Mouse (Mus musculus): ENCODE data around the gene Gm11555. TPM values are rescaled to one million over a fixed set of nuclear protein-coding genes. Genes with fewer than 3 reads are reported as not detected.
"Not testable (repeated sequence)": the region's sequence is repeated elsewhere in the genome, so short reads cannot be mapped to it uniquely, and the experiment has no call there.

The Gm11555 gene
- not detected in 2 replicates for total RNA-seq (2017)

GRCm38 (mm10) chr11:99650136-99650535 lies at the start of gene Gm11555:
Gene Gm11555, minus strand, starts transcription at chr11:99650236.
- ATAC-seq (ENCODE audit: extremely low read depth, insufficient number of reproducible peaks, low FRiP score, poor library complexity, severe bottlenecking), result no peak

- ATAC-seq (ENCODE audit: extremely low read depth, insufficient number of reproducible peaks, low FRiP score, poor library complexity, severe bottlenecking), result no peak
Measured at GRCm38 (mm10) chr11:99690463-99690862, 40.4 kb upstream of the Gm11555 start, which contains the start of gene Gm14190. Gene Gm14190, minus strand, starts transcription at chr11:99690740.

- not testable (repeated sequence) for ATAC-seq (ENCODE audit: extremely low read depth, insufficient number of reproducible peaks, low FRiP score, poor library complexity, severe bottlenecking)
Measured at GRCm38 (mm10) chr11:99685235-99685634, 35.2 kb upstream of the Gm11555 start.

- no peak for ATAC-seq (ENCODE audit: extremely low read depth, insufficient number of reproducible peaks, low FRiP score, poor library complexity, severe bottlenecking)
Measured at GRCm38 (mm10) chr11:99683481-99683880, 33.4 kb upstream of the Gm11555 start.

- no peak for ATAC-seq (ENCODE audit: extremely low read depth, insufficient number of reproducible peaks, low FRiP score, poor library complexity, severe bottlenecking)
Measured at GRCm38 (mm10) chr11:99665860-99666259, 15.8 kb upstream of the Gm11555 start, which contains the start of gene Krtap4-6. Gene Krtap4-6, minus strand, starts transcription at chr11:99665960.

- no peak for ATAC-seq (ENCODE audit: extremely low read depth, insufficient number of reproducible peaks, low FRiP score, poor library complexity, severe bottlenecking)
Measured at GRCm38 (mm10) chr11:99662802-99663201, 12.8 kb upstream of the Gm11555 start.

GRCm38 (mm10) chr11:99659256-99659655 lies 9.2 kb upstream of the Gm11555 start:
- no peak for ATAC-seq (ENCODE audit: extremely low read depth, insufficient number of reproducible peaks, low FRiP score, poor library complexity, severe bottlenecking)

- ATAC-seq (ENCODE audit: extremely low read depth, insufficient number of reproducible peaks, low FRiP score, poor library complexity, severe bottlenecking), result not testable (repeated sequence)
Measured at GRCm38 (mm10) chr11:99658467-99659010, 8.5 kb upstream of the Gm11555 start, which contains the start of gene Gm11563. Gene Gm11563, minus strand, starts transcription at chr11:99658960.

- ATAC-seq (ENCODE audit: extremely low read depth, insufficient number of reproducible peaks, low FRiP score, poor library complexity, severe bottlenecking), result no peak
Measured at GRCm38 (mm10) chr11:99657051-99657450, 7.0 kb upstream of the Gm11555 start.

- ATAC-seq (ENCODE audit: extremely low read depth, insufficient number of reproducible peaks, low FRiP score, poor library complexity, severe bottlenecking), result no peak
Measured at GRCm38 (mm10) chr11:99646444-99646843, 3.6 kb downstream of the Gm11555 start.

- ATAC-seq (ENCODE audit: extremely low read depth, insufficient number of reproducible peaks, low FRiP score, poor library complexity, severe bottlenecking), result no peak
Measured at GRCm38 (mm10) chr11:99644351-99644750, 5.7 kb downstream of the Gm11555 start.

GRCm38 (mm10) chr11:99643635-99644139 lies 6.3 kb downstream of the Gm11555 start, which contains the start of gene Krtap4-7:
Gene Krtap4-7, minus strand, starts transcription at chr11:99644089.
- ATAC-seq (ENCODE audit: extremely low read depth, insufficient number of reproducible peaks, low FRiP score, poor library complexity, severe bottlenecking), result not testable (repeated sequence)

- no peak for ATAC-seq (ENCODE audit: extremely low read depth, insufficient number of reproducible peaks, low FRiP score, poor library complexity, severe bottlenecking)
Measured at GRCm38 (mm10) chr11:99640926-99641325, 9.1 kb downstream of the Gm11555 start.

GRCm38 (mm10) chr11:99637086-99637485 lies 12.9 kb downstream of the Gm11555 start:
- no peak for ATAC-seq (ENCODE audit: extremely low read depth, insufficient number of reproducible peaks, low FRiP score, poor library complexity, severe bottlenecking)

- ATAC-seq (ENCODE audit: extremely low read depth, insufficient number of reproducible peaks, low FRiP score, poor library complexity, severe bottlenecking), result no peak
Measured at GRCm38 (mm10) chr11:99634653-99635134, 15.3 kb downstream of the Gm11555 start, which contains the start of gene Krtap4-2. Gene Krtap4-2, minus strand, starts transcription at chr11:99635084.

GRCm38 (mm10) chr11:99633293-99633692 lies 16.7 kb downstream of the Gm11555 start:
- ATAC-seq (ENCODE audit: extremely low read depth, insufficient number of reproducible peaks, low FRiP score, poor library complexity, severe bottlenecking), result no peak

- no peak for ATAC-seq (ENCODE audit: extremely low read depth, insufficient number of reproducible peaks, low FRiP score, poor library complexity, severe bottlenecking)
Measured at GRCm38 (mm10) chr11:99630890-99631289, 19.1 kb downstream of the Gm11555 start.

- no peak for ATAC-seq (ENCODE audit: extremely low read depth, insufficient number of reproducible peaks, low FRiP score, poor library complexity, severe bottlenecking)
Measured at GRCm38 (mm10) chr11:99628138-99628537, 21.9 kb downstream of the Gm11555 start, which contains the start of gene Krtap4-1. Gene Krtap4-1, minus strand, starts transcription at chr11:99628238.

- no peak for ATAC-seq (ENCODE audit: extremely low read depth, insufficient number of reproducible peaks, low FRiP score, poor library complexity, severe bottlenecking)
Measured at GRCm38 (mm10) chr11:99620335-99620734, 29.7 kb downstream of the Gm11555 start, which contains the start of gene Gm11562. Gene Gm11562, minus strand, starts transcription at chr11:99620435.

- no peak for ATAC-seq (ENCODE audit: extremely low read depth, insufficient number of reproducible peaks, low FRiP score, poor library complexity, severe bottlenecking)
Measured at GRCm38 (mm10) chr11:99614796-99615363, 35.2 kb downstream of the Gm11555 start, which contains the start of gene Krtap2-4. Gene Krtap2-4, minus strand, starts transcription at chr11:99614846.
